Mouse (Mus musculus) ES-Bruce4 (cell line): ENCODE measurements around the gene Gm9195.

Experiments
- CTCF ChIP-seq: IDR thresholded peaks from one replicate; pipeline ENCODE4 v1.8.1; 2011; ENCODE audit warnings: low read depth, low read length
- EP300 ChIP-seq: IDR thresholded peaks from 2 replicates; pipeline ENCODE4 v1.6.1; 2011; ENCODE audit warnings: low read depth, low read length; ENCODE audit not compliant: insufficient read depth

DNA sequence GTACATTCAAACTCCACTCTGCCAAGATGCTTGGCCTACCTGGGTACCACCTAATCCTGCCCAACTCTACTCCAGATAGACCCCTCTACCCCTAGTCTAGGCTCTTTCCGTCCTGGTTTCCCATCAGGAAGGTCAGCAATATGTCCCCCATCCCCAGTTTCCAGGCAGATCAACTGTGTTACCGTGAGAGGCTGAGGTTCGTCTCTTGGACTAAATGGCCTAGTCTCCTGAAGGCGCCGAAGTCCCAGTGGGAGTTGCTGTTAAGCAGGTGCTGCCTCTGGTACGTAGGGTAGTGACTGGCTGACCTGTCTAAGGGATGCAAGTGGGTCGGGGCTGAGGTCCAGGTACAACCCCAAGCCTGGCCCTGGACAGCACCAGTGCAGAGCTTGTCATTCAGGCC is 50.7 kb downstream of the Gm9195 start:
- TF ChIP-seq CTCF (no peak), EP300 (no peak)
